Mouse (Mus musculus) heart, adult 2 months (tissue): ENCODE measurements around the gene Tspan9. TPM values are rescaled to one million over a fixed set of nuclear protein-coding genes. Genes with fewer than 3 reads are reported as not detected.

Experiments used
- DNase-seq, 2 experiments: peaks; one replicate each; pipeline ENCODE4 v3.0.0; 2021
- H3K27ac ChIP-seq: fragments of 200-600 bp; 2 replicates; pipeline ENCODE4 v1.8.1; 2022
- H3K27me3 ChIP-seq: fragments of 200-500 bp; 2 replicates; pipeline ENCODE4 v1.6.1; 2012; ENCODE audit warnings: mild to moderate bottlenecking, low read length, inconsistent platforms, mixed read lengths; ENCODE audit not compliant: control insufficient read depth, insufficient read depth
- H3K36me3 ChIP-seq: fragments of 200-500 bp; 2 replicates; pipeline ENCODE4 v1.6.1; 2012; ENCODE audit warnings: low read length, inconsistent platforms; ENCODE audit not compliant: control insufficient read depth, insufficient read depth
- H3K4me1 ChIP-seq: fragments of 200-500 bp; 2 replicates; pipeline ENCODE4 v1.6.1; 2011; ENCODE audit warnings: low read length; ENCODE audit not compliant: control insufficient read depth, insufficient read depth
- H3K4me3 ChIP-seq: fragments of 200-600 bp; 2 replicates; pipeline ENCODE4 v1.8.1; 2022
- H3K79me2 ChIP-seq: fragments of 200-500 bp; replicated peaks from 2 replicates; pipeline ENCODE4 v1.6.1; 2012; ENCODE audit warnings: mild to moderate bottlenecking, inconsistent platforms, low read length, moderate library complexity, mixed read lengths; ENCODE audit not compliant: control insufficient read depth, insufficient read depth
- H3K9ac ChIP-seq: fragments of 200-500 bp; 2 replicates; pipeline ENCODE4 v1.6.1; 2012; ENCODE audit warnings: low read depth, mild to moderate bottlenecking, control low read depth, inconsistent platforms, low read length, mixed read lengths
- CTCF ChIP-seq: fragments of 200-600 bp; IDR thresholded peaks from 2 replicates; pipeline ENCODE4 v1.8.1; 2022; ENCODE audit warnings: antibody characterized with exemption, mild to moderate bottlenecking, moderate library complexity
- EP300 ChIP-seq: fragments of 200-500 bp; IDR thresholded peaks from 2 replicates; pipeline ENCODE4 v1.6.1; 2011; ENCODE audit warnings: low read depth, low read length, control low read depth; ENCODE audit not compliant: insufficient read depth
- POLR2A ChIP-seq: fragments of 200-500 bp; IDR thresholded peaks from 2 replicates; pipeline ENCODE4 v1.6.1; 2011; ENCODE audit warnings: mild to moderate bottlenecking, low read depth, low read length, control low read depth; ENCODE audit not compliant: insufficient read depth
- WGBS: fragments of 180-500 bp; shearing (Covaris S2); methylation state at CpG from one replicate; pipeline ENCODE4 v1.1.7; 2018; 5-methylcytosine and 5-hydroxymethylcytosine counted together
- intact Hi-C: fragments of 180-260 bp; cut with DNase I; formaldehyde crosslinking; loops from one replicate; pipeline ENCODE4 v1.15.1; 2025
- polyA plus RNA-seq: library from polyadenylated mRNA; depleted of rRNA; stranded (reverse); fragments of >200 nt; gene quantifications from 2 replicates; pipeline ENCODE4 v1.2.3, GENCODE M21; 2012
- total RNA-seq, 2 experiments: library from RNA; stranded (reverse); gene quantifications; 2 replicates each; pipeline ENCODE4 v1.2.3; 2021

Tspan9 gene
- total and polyA plus RNA-seq, 3 experiments, result 84.9 to 104 (median 88.5) TPM

GRCm38 (mm10) chr6:128070921-128071558 is 72.4 kb downstream of the Tspan9 start:
- TF ChIP-seq POLR2A, result no peak
- no peak for TF ChIP-seq CTCF
- no peak for TF ChIP-seq EP300
- peaks cover 27% of the 10 kb centered on the region for H3K4me1 ChIP-seq
- intact Hi-C loops, result no loop called here
- no peaks in the 10 kb centered on the region for H3K79me2 ChIP-seq
- H3K9ac ChIP-seq, result no peak overlapping the region
- H3K36me3 ChIP-seq, result no peaks in the 10 kb centered on the region
- no peak overlapping the region for H3K27ac ChIP-seq
- H3K27me3 ChIP-seq, result no peaks in the 10 kb centered on the region
- no peak for DNase-seq
- H3K4me3 ChIP-seq, result no peak overlapping the region
- WGBS, result 79% methylated on average over 12 of the region's 12 CpGs

DNA sequence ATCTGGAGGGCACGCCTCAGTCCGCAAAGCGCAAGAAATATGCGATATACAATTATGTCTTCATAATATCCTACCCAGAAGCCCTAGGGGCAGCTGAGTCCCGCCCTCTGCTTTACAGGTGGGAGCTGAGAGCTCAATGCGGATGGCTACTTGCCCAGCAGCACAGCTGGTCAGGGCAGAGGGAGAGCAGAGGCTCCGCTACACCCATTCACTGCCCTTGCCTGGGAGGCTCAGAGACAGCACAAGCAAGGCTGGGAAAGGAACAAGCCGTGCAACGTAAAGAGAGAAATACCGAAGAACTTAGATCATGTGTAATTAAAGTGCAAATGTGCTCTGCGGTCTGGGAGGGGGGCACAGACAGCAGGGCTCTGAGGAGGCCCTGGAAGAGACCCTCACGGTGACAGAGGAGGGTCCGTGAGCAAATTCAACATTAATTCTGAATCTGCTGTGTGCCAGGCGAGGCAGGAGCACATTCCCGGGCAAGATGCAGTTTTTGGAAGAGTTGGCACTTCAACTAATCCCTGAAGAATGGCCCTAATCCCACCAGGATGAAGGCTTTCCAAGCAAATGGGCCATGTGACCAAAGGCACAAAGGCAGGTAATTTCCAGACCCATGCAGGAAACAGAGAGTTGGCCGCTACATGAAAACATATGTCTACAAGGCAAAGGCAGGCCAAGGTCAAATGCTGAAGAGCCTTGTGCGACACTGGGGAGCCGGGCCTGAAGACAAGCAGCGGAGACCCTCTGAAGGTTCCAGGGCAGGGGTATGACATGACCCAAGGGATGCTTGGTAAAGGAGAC is 73.1 kb downstream of the Tspan9 start:
- no peak for TF ChIP-seq POLR2A
- TF ChIP-seq EP300, result no peak
- TF ChIP-seq CTCF, result no peak
- Histone ChIP-seq H3K27me3 (no peaks in the 10 kb centered on the region), H3K79me2 (no peaks in the 10 kb centered on the region), H3K9ac (no peak overlapping the region), H3K36me3 (no peaks in the 10 kb centered on the region), H3K4me3 (no peak overlapping the region), H3K4me1 (peaks cover 23% of the 10 kb centered on the region), H3K27ac (no peak overlapping the region)
- no peak for DNase-seq
- 85% methylated on average over 19 of the region's 19 CpGs for WGBS
- intact Hi-C loops, result no loop called here

DNA sequence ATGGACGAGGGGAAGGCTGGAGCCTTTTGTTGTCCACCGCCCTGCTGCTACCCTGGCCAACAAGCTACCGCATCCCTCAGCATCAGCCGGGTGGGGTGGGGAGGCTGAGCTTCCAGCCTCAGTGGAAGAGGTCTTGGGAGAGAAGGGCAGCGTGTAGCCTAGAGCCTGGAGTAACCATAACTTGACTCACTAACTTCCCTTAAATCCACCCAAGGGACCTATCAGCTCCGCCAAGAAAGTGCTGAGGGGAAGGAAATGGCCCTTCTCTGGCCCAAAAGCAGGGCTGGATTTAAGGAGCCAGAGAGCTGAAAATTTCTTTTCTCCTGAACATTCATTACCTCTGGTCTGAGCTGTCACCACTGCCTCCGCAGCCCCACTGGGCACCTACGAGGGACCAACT is 75.2 kb downstream of the Tspan9 start:
- Histone ChIP-seq H3K4me3 (no peak overlapping the region), H3K27me3 (no peaks in the 10 kb centered on the region), H3K27ac (peak overlapping the region; percentile 41), H3K36me3 (no peaks in the 10 kb centered on the region), H3K4me1 (peaks cover 23% of the 10 kb centered on the region), H3K79me2 (no peaks in the 10 kb centered on the region), H3K9ac (no peak overlapping the region)
- 40% methylated on average over 8 of the region's 8 CpGs for WGBS
- DNase-seq, result peak; percentile 43 to 45
- TF ChIP-seq EP300 (no peak), POLR2A (no peak), CTCF (no peak)
- intact Hi-C loops, result no loop called here

DNA sequence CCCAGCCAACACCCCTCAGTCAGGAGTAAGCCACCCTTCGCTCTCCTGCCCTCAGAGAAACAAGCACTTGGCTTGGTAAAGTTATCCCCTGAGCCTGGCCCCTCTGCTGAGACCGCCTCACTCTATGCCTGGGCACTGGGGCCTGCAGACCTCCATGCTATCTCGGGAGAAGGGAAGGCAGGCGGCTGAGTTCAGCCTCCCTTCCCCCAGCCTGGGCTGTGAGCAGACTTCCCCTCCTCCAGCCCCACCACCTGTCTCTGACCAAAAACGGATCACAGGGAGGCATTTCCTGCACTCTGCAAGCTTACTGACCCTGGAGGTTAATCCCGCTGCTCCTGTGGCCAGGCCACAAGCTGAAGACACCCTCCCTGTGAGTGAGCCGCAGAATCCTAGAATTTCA is 77.4 kb downstream of the Tspan9 start:
- Histone ChIP-seq H3K79me2 (no peaks in the 10 kb centered on the region), H3K27ac (no peak overlapping the region), H3K4me3 (no peak overlapping the region), H3K36me3 (no peaks in the 10 kb centered on the region), H3K4me1 (peaks cover 23% of the 10 kb centered on the region), H3K27me3 (no peaks in the 10 kb centered on the region), H3K9ac (no peak overlapping the region)
- TF ChIP-seq POLR2A, result no peak
- no peak for TF ChIP-seq CTCF
- TF ChIP-seq EP300, result no peak
- intact Hi-C loops, result loop anchor here (2.0 kb wide), 1 partner anchor 79 kb away; no protein-coding TSS in a partner anchor
- DNase-seq, result no peak
- WGBS, result 40% methylated on average over 7 of the region's 7 CpGs

- peak; percentile 38 to 71 for DNase-seq
- TF ChIP-seq POLR2A (no peak), CTCF (peak; percentile 94)
- no peaks in the 10 kb centered on the region for H3K27me3 ChIP-seq
- WGBS, result 83% methylated on average over 1 of the region's 1 CpGs
- H3K79me2 ChIP-seq, result no peaks in the 10 kb centered on the region
- no peak overlapping the region for H3K27ac ChIP-seq
- no peaks in the 10 kb centered on the region for H3K36me3 ChIP-seq
- peaks cover 22% of the 10 kb centered on the region for H3K4me1 ChIP-seq
- H3K9ac ChIP-seq, result no peak overlapping the region
- H3K4me3 ChIP-seq, result no peak overlapping the region
- intact Hi-C loops, result loop anchor here (1.0 kb wide), 1 partner anchor 29 kb away; no protein-coding TSS in a partner anchor
Measured at GRCm38 (mm10) chr6:128063501-128063900, 79.9 kb downstream of the Tspan9 start.

GRCm38 (mm10) chr6:128062784-128063183 is 80.6 kb downstream of the Tspan9 start:
- TF ChIP-seq CTCF (no peak), POLR2A (no peak), EP300 (no peak)
- Histone ChIP-seq H3K27ac (no peak overlapping the region), H3K4me3 (no peak overlapping the region), H3K27me3 (no peaks in the 10 kb centered on the region), H3K79me2 (peaks cover 1% of the 10 kb centered on the region), H3K4me1 (peaks cover 15% of the 10 kb centered on the region), H3K9ac (no peak overlapping the region), H3K36me3 (no peaks in the 10 kb centered on the region)
- DNase-seq, result no peak
- intact Hi-C loops, result loop anchor here (1.0 kb wide), 1 partner anchor 30 kb away; no protein-coding TSS in a partner anchor
- WGBS, result 88% methylated on average over 6 of the region's 6 CpGs
